Mouse (Mus musculus): ENCODE results near the gene H2al1m. TPM values are rescaled to one million over a fixed set of nuclear protein-coding genes. Genes with fewer than 3 reads are reported as not detected.
"Not testable (repeated sequence)": the region's sequence is repeated elsewhere in the genome, so short reads cannot be mapped to it uniquely, and the experiment has no call there.

Gene H2al1m
- polyA plus RNA-seq, 1 experiment from 2014 or later: not detected

DNA sequence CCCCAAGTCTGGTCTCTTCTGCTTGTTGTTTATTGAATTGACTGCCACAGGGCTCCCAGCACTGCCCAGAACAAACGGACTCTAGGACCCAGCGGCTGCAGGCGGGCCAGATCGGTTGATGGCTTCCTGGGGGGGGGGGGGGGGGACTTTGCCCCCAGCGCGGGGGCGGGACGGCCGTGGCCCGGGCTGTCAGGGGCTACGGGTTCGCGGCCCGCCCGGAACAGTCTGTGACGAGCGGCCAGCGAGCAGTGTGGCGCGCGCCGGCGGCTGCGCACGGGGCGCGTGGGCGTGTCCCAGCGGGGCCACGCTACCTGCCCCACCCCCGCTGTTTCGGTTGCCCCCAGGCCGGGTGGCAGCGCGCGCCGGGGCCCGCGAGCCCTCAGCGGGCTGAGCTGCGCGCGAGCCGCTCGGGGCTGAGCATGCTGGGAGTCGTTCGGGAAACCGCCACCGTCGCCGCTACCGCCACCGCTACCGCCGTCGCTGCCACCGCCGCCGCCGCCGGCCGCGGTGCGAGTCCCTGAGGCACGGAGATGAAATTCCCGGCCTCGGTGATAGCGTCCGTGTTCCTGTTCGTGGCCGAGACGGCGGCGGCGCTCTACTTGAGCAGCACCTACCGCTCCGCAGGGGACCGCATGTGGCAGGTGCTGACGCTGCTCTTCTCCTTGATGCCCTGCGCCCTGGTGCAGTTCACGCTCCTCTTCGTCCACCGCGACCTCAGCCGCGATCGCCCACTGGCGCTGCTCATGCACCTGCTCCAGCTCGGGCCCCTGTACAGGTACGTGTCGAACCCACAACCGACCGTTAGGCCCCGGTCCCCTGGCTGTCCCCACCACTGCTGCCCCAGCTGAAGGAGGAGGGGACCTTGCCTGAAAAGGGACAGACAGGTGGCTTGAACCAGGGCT, 10.9 kb upstream of the H2al1m start, which contains the start of gene Xk:
Gene Xk (plus strand): TSS at position 297 of the 902 bp plus-strand sequence.
- Histone ChIP-seq H3K4me2 (replicated peaks) (peak within 1 kb of the TSS; percentile 51), H3K9ac (peak within 1 kb of the TSS; percentile 57), H3K27ac (peak within 1 kb of the TSS; percentile 44; the same call in 1 of the 2 replicates), H3K27me3 (no peaks in the 10 kb centered on the region), H3K36me3 (no peaks in the 10 kb centered on the region), H3K9me3 (replicated peaks) (no peaks in the 10 kb centered on the region), H3K4me3 (peak within 1 kb of the TSS; percentile 58), H3K4me1 (no peaks in the 10 kb centered on the region)
- WGBS: 14% methylated on average over 47 of the region's 94 CpGs
- ATAC-seq (ENCODE audit: low FRiP score): peak; percentile 92

DNA sequence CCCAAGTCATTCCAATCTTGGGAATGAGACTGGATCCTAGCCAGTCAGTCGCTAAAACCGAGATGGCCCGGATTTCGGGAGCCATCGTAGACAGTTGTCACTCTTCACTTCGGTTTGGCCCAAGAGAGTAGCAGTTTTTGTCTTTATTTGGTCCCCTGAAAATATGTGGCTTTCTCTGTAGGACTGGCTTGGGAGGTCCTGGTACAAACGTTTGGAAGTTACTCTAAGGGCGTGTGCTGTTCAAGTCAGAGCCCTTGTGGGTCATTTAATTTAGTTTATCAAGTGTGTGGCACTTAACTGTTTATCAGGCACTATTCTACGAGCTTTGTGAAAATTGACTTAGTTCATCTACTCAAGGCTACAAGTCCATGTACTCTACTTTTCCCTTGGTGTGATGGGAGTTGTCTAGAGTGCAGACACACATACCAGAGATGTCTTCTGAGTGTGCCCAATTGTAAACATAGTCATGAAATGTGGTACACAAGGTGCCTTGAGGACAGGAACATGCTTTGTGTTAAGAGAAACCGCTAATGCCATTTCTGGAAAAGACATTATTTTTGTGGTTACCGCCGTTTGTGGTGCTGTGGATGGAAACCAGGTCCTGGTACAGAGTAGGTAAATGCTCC, 10.1 kb upstream of the H2al1m start:
- H3K9ac ChIP-seq: no peak overlapping the region; the same call in 1 of the 2 replicates
- H3K4me2 ChIP-seq (replicated peaks): peak overlapping the region; percentile 51
- ATAC-seq (ENCODE audit: low FRiP score): no peak
- no peaks in the 10 kb centered on the region for H3K4me1 ChIP-seq
- no peaks in the 10 kb centered on the region for H3K9me3 ChIP-seq (replicated peaks)
- no peaks in the 10 kb centered on the region for H3K36me3 ChIP-seq
- H3K4me3 ChIP-seq: peak overlapping the region; percentile 58
- WGBS: 64% methylated on average over 12 of the region's 12 CpGs
- no peak overlapping the region for H3K27ac ChIP-seq
- H3K27me3 ChIP-seq: no peaks in the 10 kb centered on the region

DNA sequence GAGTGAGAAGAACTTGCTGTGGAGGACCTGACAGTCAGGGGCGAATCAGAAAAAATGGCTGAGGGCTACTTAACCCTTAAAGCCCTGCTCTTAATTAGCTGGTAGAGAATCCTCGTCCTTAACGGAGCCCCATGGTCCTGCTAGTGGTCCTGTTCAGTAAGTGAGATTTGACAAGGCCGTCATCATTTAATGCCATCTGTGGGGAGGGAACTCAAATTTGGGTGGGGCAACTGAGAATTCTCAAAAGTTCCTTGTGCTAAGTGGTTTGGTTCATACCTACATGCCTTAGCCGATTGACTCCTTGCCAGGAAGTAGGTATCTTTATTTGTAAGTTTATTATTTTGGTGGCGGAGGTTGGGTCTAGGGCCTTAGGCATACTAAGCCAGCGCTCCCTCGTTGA, 9.2 kb upstream of the H2al1m start:
- 81% methylated on average over 8 of the region's 8 CpGs for WGBS
- ATAC-seq (ENCODE audit: low FRiP score): no peak
- H3K4me1 ChIP-seq: no peaks in the 10 kb centered on the region

DNA sequence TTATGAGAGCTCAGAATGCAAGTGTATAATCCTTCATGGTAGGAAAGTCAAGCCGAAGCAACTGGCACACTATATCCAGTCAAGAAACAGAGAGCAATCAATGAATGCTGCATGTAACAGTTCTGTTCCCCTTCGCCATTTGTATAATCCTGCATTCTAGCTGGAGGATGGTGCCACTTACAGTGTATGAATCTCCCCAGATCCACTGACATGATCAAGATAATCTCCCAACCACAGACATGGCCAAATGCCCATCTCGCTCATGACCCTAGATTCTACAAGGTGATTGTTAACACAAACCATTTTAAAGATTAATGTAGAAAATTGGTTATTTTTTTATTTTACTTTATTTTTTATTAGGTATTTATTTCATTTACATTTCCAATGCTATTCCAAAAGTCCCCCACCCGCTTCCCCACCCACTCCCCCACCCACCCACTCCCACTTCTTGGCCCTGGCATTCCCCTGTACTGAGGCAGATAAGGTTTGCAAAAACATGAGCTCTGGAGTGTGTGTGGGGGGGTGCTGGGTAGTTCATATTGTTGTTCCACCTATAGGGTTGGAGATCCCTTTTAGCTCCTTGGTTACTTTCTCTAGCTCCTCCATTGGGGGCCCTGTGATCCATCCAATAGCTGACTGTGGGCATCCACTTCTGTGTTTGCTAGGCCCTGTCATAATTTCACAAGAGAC, 9.7 kb downstream of the H2al1m start:
- not testable (repeated sequence) for H3K27ac ChIP-seq; H3K4me1 ChIP-seq; H3K9ac ChIP-seq; H3K4me2 ChIP-seq (replicated peaks); ATAC-seq (ENCODE audit: low FRiP score); H3K27me3 ChIP-seq; H3K36me3 ChIP-seq; H3K4me3 ChIP-seq; H3K9me3 ChIP-seq (replicated peaks)
- 80% methylated on average over 4 of the region's 4 CpGs for WGBS

More for the DNA sequence above, 9.2 kb upstream of the H2al1m start:
- H3K27ac ChIP-seq: no peak overlapping the region
- H3K9ac ChIP-seq: no peak overlapping the region
- no peaks in the 10 kb centered on the region for H3K36me3 ChIP-seq
- H3K4me3 ChIP-seq: no peak overlapping the region
- H3K27me3 ChIP-seq: no peaks in the 10 kb centered on the region
- no peak overlapping the region for H3K4me2 ChIP-seq (replicated peaks)
- no peaks in the 10 kb centered on the region for H3K9me3 ChIP-seq (replicated peaks)

DNA sequence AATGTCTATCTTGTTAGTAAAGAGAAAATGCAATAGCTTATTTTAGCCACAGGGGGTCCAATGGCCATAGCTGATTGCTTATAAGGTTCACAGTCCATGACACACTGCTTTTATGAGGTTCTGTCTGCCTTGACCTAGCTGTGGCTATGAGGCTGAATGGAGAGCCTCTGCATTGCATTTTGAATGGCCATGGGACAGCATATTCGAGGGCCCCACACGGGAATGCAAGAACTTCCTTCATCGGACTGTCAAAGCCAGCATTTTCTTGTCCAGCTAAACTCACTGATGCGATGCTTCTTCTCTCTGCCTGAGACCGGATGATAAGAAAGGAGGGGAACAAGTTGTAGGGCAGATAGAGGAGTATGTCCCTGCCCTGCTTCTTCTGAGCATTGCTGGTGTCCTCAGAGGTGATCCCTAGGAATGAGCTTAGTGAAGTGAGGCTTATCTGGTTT, 14.9 kb downstream of the H2al1m start:
- no peaks in the 10 kb centered on the region for H3K36me3 ChIP-seq
- no peak overlapping the region for H3K27ac ChIP-seq
- no peak overlapping the region for H3K9ac ChIP-seq
- H3K9me3 ChIP-seq (replicated peaks): no peaks in the 10 kb centered on the region
- no peaks in the 10 kb centered on the region for H3K27me3 ChIP-seq
- no peak for ATAC-seq (ENCODE audit: low FRiP score)
- no peaks in the 10 kb centered on the region for H3K4me1 ChIP-seq
- H3K4me3 ChIP-seq: no peak overlapping the region
- 85% methylated on average over 5 of the region's 5 CpGs for WGBS
- no peak overlapping the region for H3K4me2 ChIP-seq (replicated peaks)

DNA sequence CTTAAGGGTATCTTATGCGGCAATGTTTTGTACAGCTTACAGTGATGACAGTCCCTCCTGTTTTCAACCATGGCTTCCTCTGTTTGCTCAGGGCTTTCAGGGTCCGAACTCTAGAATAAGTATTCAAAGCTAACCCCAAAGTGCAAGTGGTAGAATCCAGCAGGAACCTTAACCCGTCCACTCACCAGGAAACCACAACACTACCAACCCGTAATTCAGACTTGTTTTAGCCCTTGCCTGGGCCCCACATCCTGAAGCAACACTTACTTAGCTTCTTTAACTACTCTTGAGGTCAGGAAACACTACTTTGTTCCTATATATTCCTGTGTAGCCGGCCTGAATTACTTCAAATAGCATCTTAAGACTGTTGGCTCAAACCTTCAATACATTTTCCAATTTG, 19.2 kb downstream of the H2al1m start:
- Histone ChIP-seq H3K27ac (no peak overlapping the region), H3K9ac (no peak overlapping the region), H3K4me2 (replicated peaks) (no peak overlapping the region), H3K9me3 (replicated peaks) (no peaks in the 10 kb centered on the region), H3K36me3 (no peaks in the 10 kb centered on the region), H3K4me3 (no peak overlapping the region), H3K4me1 (no peaks in the 10 kb centered on the region), H3K27me3 (no peaks in the 10 kb centered on the region)
- no peak for ATAC-seq (ENCODE audit: low FRiP score)
- 79% methylated on average over 5 of the region's 5 CpGs for WGBS

DNA sequence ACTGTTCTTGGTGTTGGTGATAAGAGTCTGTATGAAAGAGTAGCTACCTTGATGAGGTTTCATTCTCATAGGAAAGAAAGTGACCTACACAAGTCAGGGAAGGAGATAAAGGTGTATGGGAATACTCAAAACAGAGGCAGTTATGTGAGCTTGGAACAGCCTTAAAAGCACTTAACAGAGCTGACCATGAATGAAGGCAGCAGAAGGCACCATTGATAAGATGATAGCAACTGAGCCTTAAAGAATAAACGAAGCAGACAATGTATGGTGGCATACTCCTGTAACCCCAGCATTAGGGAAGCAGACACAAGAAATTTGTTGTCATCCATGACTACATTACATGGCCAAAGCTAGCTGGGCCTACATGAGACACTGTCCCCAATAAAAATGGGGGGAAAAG, 19.9 kb downstream of the H2al1m start:
- no peak for ATAC-seq (ENCODE audit: low FRiP score)

DNA sequence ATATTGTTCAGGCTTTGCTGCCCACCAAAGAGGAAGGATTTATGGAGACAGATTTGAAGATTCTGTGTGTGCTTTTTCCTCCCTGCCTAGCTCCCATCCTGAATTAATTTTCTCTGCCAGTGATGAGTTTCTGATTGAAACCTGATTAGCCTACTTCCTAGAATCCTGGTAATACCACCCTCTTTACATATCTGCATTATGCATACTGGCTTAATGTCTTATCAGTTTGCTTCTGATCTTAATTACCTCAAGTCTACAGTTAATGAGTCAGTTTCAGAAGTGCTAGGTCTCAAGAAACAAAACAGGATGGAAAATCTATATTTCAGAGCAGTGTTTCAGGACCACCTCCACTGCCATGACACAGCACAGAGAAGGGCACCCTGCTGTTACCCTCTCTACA, 32.9 kb downstream of the H2al1m start:
- not testable (repeated sequence) for H3K4me3 ChIP-seq; ATAC-seq (ENCODE audit: low FRiP score); H3K27ac ChIP-seq; H3K4me2 ChIP-seq (replicated peaks); H3K27me3 ChIP-seq; H3K9ac ChIP-seq; H3K4me1 ChIP-seq; H3K36me3 ChIP-seq; H3K9me3 ChIP-seq (replicated peaks)

More for the DNA sequence above, 19.9 kb downstream of the H2al1m start:
- Histone ChIP-seq H3K4me3 (no peak overlapping the region), H3K36me3 (no peaks in the 10 kb centered on the region), H3K4me2 (replicated peaks) (no peak overlapping the region), H3K27me3 (no peaks in the 10 kb centered on the region), H3K27ac (no peak overlapping the region), H3K9me3 (replicated peaks) (no peaks in the 10 kb centered on the region), H3K9ac (no peak overlapping the region), H3K4me1 (no peaks in the 10 kb centered on the region)
- 77% methylated on average over 1 of the region's 1 CpGs for WGBS

DNA sequence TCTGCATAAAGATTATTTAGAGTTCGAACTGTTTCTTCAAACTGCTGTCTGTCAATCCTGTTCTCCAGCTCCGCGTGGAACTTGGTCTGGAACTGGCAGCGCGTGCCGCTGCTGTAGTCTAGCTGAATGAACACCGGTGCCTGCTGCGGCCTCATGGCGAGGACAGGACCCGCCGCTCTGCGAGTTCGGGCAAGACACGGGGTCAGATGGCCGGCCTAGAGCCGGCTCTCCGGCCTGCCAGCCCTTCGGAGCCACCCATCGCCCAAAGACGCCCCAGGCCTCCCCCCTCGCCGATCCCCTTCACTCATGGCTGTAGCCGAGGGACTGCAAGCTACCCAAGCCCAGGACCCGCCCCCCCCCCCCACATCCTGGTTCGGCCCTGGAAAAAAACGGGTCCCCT, 44.4 kb downstream of the H2al1m start:
- WGBS: 93% methylated on average over 16 of the region's 26 CpGs
- H3K36me3 ChIP-seq; H3K9ac ChIP-seq; H3K27me3 ChIP-seq; H3K4me1 ChIP-seq; ATAC-seq (ENCODE audit: low FRiP score); H3K27ac ChIP-seq; H3K4me3 ChIP-seq; H3K4me2 ChIP-seq (replicated peaks); H3K9me3 ChIP-seq (replicated peaks): not testable (repeated sequence)

DNA sequence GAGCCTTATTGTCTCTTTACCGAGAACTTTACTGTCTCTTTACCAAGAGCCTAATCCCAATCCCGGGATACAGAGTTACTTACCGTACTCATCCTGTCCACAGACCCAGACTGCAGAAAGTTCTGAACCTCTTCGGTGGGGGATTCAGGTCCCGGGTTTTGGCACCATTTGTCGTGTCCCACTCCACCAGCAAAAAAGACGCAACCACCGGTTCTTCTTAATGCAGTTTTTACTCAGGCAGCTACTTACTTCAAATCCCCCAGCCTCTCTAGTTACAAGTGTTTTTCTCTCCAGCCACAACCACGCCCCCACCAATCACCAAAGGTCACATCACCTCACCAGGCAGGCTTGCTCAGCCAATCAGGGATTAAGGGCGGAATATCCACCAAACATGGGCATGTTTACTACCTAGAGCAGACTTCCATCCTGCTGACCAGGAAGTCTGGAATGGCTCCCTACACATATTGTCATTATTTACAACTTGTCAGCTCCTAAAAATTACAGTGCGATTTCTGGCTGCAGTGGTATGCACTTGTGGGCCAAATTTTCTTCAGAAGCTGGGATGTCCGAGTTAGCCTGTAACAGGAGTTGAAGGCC, 48.9 kb downstream of the H2al1m start:
- H3K4me1 ChIP-seq; ATAC-seq (ENCODE audit: low FRiP score); H3K4me3 ChIP-seq; H3K36me3 ChIP-seq; H3K27me3 ChIP-seq; H3K4me2 ChIP-seq (replicated peaks); H3K27ac ChIP-seq; H3K9ac ChIP-seq; H3K9me3 ChIP-seq (replicated peaks): not testable (repeated sequence)
- WGBS: 92% methylated on average over 12 of the region's 12 CpGs

DNA sequence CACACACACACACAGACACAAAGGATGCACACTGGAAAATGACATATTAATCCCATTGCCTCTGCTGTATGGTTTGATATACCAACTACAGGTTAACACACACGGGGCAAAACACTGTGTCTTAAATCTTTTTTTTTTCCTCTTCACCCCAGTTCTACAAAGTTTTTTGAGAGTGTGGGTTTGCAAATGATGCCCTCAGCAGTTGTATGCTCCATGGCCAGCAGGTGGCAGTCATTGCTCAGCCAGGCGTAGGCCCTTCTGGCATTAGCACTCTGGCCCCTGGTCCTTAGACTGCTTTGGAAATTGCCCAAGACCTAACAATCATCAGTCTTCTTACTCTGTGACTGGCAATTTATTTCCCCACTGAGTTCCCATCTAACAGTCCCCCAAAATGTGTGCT, 49.5 kb downstream of the H2al1m start:
- 71% methylated on average over 2 of the region's 2 CpGs for WGBS
- H3K9me3 ChIP-seq (replicated peaks); H3K4me3 ChIP-seq; H3K36me3 ChIP-seq; H3K9ac ChIP-seq; H3K4me1 ChIP-seq; H3K4me2 ChIP-seq (replicated peaks); H3K27ac ChIP-seq; H3K27me3 ChIP-seq; ATAC-seq (ENCODE audit: low FRiP score): not testable (repeated sequence)
